Mouse (Mus musculus): ENCODE data around the gene Tenm4. TPM values are rescaled to one million over a fixed set of nuclear protein-coding genes. Genes with fewer than 3 reads are reported as not detected.

Tenm4 gene
- polyA plus RNA-seq, 1 experiment: 31.4 TPM

- DNase-seq (ENCODE audit: extremely low spot score in 1 of 2, low spot score in 1 of 2): peak in 1 of 2 experiments; percentile 70
Observed at GRCm38 (mm10) chr7:96869079-96869810, 698.2 kb downstream of the Tenm4 start.

- DNase-seq (ENCODE audit: extremely low spot score in 1 of 2, low spot score in 1 of 2): no peak
Observed at GRCm38 (mm10) chr7:96870473-96870872, 699.4 kb downstream of the Tenm4 start.

GRCm38 (mm10) chr7:96871031-96871430 lies 700.0 kb downstream of the Tenm4 start:
- DNase-seq (ENCODE audit: extremely low spot score in 1 of 2, low spot score in 1 of 2): no peak

GRCm38 (mm10) chr7:96878511-96879276 lies 707.6 kb downstream of the Tenm4 start:
- no peak for DNase-seq (ENCODE audit: extremely low spot score in 1 of 2, low spot score in 1 of 2)

GRCm38 (mm10) chr7:96879593-96879992 lies 708.5 kb downstream of the Tenm4 start:
- DNase-seq (ENCODE audit: extremely low spot score in 1 of 2, low spot score in 1 of 2): no peak

GRCm38 (mm10) chr7:96880221-96880944 lies 709.3 kb downstream of the Tenm4 start:
- DNase-seq (ENCODE audit: extremely low spot score in 1 of 2, low spot score in 1 of 2): no peak

- DNase-seq (ENCODE audit: extremely low spot score in 1 of 2, low spot score in 1 of 2): no peak
Observed at GRCm38 (mm10) chr7:96883297-96883696, 712.3 kb downstream of the Tenm4 start.

GRCm38 (mm10) chr7:96887088-96887654 lies 716.1 kb downstream of the Tenm4 start:
- peak in 1 of 2 experiments; percentile 31 for DNase-seq (ENCODE audit: extremely low spot score in 1 of 2, low spot score in 1 of 2)

- no peak for DNase-seq (ENCODE audit: extremely low spot score in 1 of 2, low spot score in 1 of 2)
Observed at GRCm38 (mm10) chr7:96889061-96890034, 718.3 kb downstream of the Tenm4 start.

- no peak for DNase-seq (ENCODE audit: extremely low spot score in 1 of 2, low spot score in 1 of 2)
Observed at GRCm38 (mm10) chr7:96890035-96890621, 719.1 kb downstream of the Tenm4 start.

GRCm38 (mm10) chr7:96890987-96891386 lies 719.9 kb downstream of the Tenm4 start:
- DNase-seq (ENCODE audit: extremely low spot score in 1 of 2, low spot score in 1 of 2): no peak

- peak; percentile 39 to 48 for DNase-seq (ENCODE audit: extremely low spot score in 1 of 2, low spot score in 1 of 2)
Observed at GRCm38 (mm10) chr7:96899036-96899569, 728.1 kb downstream of the Tenm4 start.

GRCm38 (mm10) chr7:96902183-96902582 lies 731.1 kb downstream of the Tenm4 start:
- no peak for DNase-seq (ENCODE audit: extremely low spot score in 1 of 2, low spot score in 1 of 2)

- DNase-seq (ENCODE audit: extremely low spot score in 1 of 2, low spot score in 1 of 2): peak in 1 of 2 experiments; percentile 25
Observed at GRCm38 (mm10) chr7:96903088-96903985, 732.3 kb downstream of the Tenm4 start.

GRCm38 (mm10) chr7:96904442-96904841 lies 733.4 kb downstream of the Tenm4 start:
- DNase-seq (ENCODE audit: extremely low spot score in 1 of 2, low spot score in 1 of 2): no peak

GRCm38 (mm10) chr7:96904936-96905335 lies 733.9 kb downstream of the Tenm4 start:
- DNase-seq (ENCODE audit: extremely low spot score in 1 of 2, low spot score in 1 of 2): no peak

- DNase-seq (ENCODE audit: extremely low spot score in 1 of 2, low spot score in 1 of 2): no peak
Observed at GRCm38 (mm10) chr7:96905422-96905821, 734.4 kb downstream of the Tenm4 start.

- no peak for DNase-seq (ENCODE audit: extremely low spot score in 1 of 2, low spot score in 1 of 2)
Observed at GRCm38 (mm10) chr7:96906216-96906615, 735.2 kb downstream of the Tenm4 start.
